Comparison of ENCODE assay signal across 16 mouse cellular contexts in the genomic region with DNA sequence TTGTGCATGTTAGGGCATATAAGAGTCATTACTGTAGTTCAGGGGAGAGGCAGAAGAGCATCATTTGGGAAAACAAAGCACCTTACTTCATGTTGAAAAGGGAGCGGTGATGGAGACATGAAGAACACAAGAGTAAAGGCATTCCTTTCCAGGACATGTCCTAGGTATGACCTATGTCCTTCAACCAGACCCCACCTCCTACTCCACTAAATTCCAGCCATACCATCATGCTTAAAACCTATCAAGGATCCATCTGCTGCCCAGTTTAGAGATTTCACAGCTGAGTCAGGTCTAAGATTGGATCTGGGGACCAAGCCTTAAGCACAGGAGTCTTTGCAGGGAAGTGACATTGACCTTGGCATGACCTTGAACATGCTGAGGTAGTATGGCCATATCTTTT.
"Had no signal": no experiment of that assay in that cellular context is flagged by ENCODE, and none has a peak within 500 bp of the region (broad histone marks: within the 10 kb centered on the region; RNA-seq: fewer than 3 reads in every experiment).

No protein-coding gene starts in this region.

- H3K9ac ChIP-seq: neural tube, embryonic 13.5 days; neural tube, embryonic 15.5 days; stomach, embryonic 15.5 days had no signal

- H3K4me1 ChIP-seq: neural tube, embryonic 13.5 days; neural tube, embryonic 15.5 days; stomach, embryonic 15.5 days had no signal

- H3K9me3 ChIP-seq: neural tube, embryonic 13.5 days; neural tube, embryonic 15.5 days; stomach, embryonic 15.5 days had no signal

- H3K4me2 ChIP-seq: neural tube, embryonic 13.5 days; neural tube, embryonic 15.5 days; stomach, embryonic 15.5 days had no signal

- H3K36me3 ChIP-seq: neural tube, embryonic 13.5 days; neural tube, embryonic 15.5 days; stomach, embryonic 15.5 days had no signal

- DNase-seq: retina, postnatal 1 day; right cerebral cortex, adult 18-20 months; right cerebral cortex, postnatal 14 days; right cerebral cortex, postnatal 25 days; right cerebral cortex, postnatal 4 days; spleen, adult 18-20 months; thymus, adult 18-20 months; thymus, adult 2 months; thymus, postnatal 14 days; thymus, postnatal 25 days; thymus, postnatal 36 days; thymus, postnatal 4 days had no signal

- H3K27me3 ChIP-seq: neural tube, embryonic 13.5 days; neural tube, embryonic 15.5 days; stomach, embryonic 15.5 days had no signal

- H3K4me3 ChIP-seq: neural tube, embryonic 13.5 days; neural tube, embryonic 15.5 days; stomach, embryonic 15.5 days had no signal

- H3K27ac ChIP-seq: neural tube, embryonic 13.5 days; neural tube, embryonic 15.5 days; stomach, embryonic 15.5 days; stomach, postnatal 0 days had no signal
